Mouse (Mus musculus): ENCODE data around the gene Kcnt2.

DNA sequence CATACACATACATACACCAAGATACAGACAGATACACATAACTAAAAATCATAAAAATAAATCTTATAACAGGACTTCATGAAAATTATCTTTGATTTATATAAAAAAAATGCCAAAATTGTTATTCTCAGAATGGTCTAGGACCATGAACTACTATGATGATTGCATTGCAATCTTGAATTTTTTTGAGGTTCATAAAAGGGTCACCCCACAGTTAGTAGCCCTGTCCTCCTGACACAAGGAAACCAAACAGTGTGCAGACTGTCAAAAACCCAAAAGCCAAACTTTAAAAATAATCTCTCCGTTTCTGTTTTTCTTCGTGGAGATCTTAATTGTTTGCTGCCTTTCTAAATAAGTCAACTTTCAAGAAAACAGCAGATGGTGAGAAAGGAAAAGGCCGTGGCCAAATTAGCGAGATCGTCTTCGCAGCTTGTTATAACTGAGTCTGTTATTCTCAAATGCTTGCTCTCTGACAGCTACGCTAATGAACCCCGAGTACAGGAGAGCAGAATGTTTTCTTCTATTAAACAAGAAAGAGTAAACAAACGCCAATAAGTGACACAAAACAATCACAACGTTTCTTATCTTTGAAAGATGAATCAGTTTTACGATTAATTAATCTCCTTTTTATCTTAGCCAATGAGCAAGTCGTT is 414.9 kb downstream of the Kcnt2 start:
- TF ChIP-seq POLR2AphosphoS2 (IDR thresholded peaks at IDR 0.05; ENCODE audit: low read depth, low read length) (no peak), MXI1 (IDR thresholded peaks at IDR 0.05; ENCODE audit: low read depth, low read length) (no peak), POLR2A (IDR thresholded peaks at IDR 0.05; ENCODE audit: low read depth, low read length) (no peak), ZC3H11A (IDR thresholded peaks at IDR 0.05; ENCODE audit: low read depth, low read length) (no peak), CTCF (conservative IDR thresholded peaks at IDR 0.05 in 1 of 2, IDR thresholded peaks at IDR 0.05 in 1 of 2; ENCODE audit: low read depth in 2 of 2, low read length in 2 of 2) (no peak), GABPA (IDR thresholded peaks at IDR 0.05; ENCODE audit: insufficient replicate concordance, low read depth, low read length) (no peak), ZKSCAN1 (IDR thresholded peaks at IDR 0.05; ENCODE audit: borderline replicate concordance, low read depth, low read length) (no peak), EP300 (IDR thresholded peaks at IDR 0.05; ENCODE audit: low read length) (no peak), MEF2A (IDR thresholded peaks at IDR 0.05; ENCODE audit: borderline replicate concordance, low read depth, low read length) (no peak), PAX5 (IDR thresholded peaks at IDR 0.05; ENCODE audit: low read length) (no peak), JUND (conservative IDR thresholded peaks at IDR 0.05; ENCODE audit: low read depth, low read length) (no peak)

All from CH12.LX (cell line).